Mouse (Mus musculus) megakaryocyte-erythroid progenitor cell, adult 5-6 weeks (primary cell): Measurements from ENCODE around the gene Lat2. TPM values are rescaled to one million over a fixed set of nuclear protein-coding genes. Genes with fewer than 3 reads are reported as not detected.
A peak's percentile ranks its signal among the peaks of the same experiment; 100 is the strongest.
"Not testable (repeated sequence)": the region's sequence is repeated elsewhere in the genome, so short reads cannot be mapped to it uniquely, and the experiment has no call there.

ENCODE experiments used
- ATAC-seq: replicated peaks from 2 replicates; pipeline ENCODE4 v1.8.0; 2016; ENCODE audit warnings: mild to moderate bottlenecking, inconsistent platforms; ENCODE audit not compliant: severe bottlenecking, poor library complexity, low FRiP score, low TSS enrichment
- total RNA-seq, 2 experiments: library from RNA; stranded (forward) in 1 of 2; stranded (reverse) in 1 of 2; fragments of 200-1000, 215-1000 nt in 1 of 2; fragments of >200 nt in 1 of 2; fragmentation: Nextera tagmentation in 1 of 2; gene quantifications; 2 replicates each; pipeline ENCODE4 v1.2.3; 2014 to 2017

Gene Lat2
- 8.5 and 9.8 TPM in 2 replicates for total RNA-seq (2014; fragmentation: Nextera tagmentation)
- 7.2 and 14.6 TPM in 2 replicates for total RNA-seq (2017)

DNA sequence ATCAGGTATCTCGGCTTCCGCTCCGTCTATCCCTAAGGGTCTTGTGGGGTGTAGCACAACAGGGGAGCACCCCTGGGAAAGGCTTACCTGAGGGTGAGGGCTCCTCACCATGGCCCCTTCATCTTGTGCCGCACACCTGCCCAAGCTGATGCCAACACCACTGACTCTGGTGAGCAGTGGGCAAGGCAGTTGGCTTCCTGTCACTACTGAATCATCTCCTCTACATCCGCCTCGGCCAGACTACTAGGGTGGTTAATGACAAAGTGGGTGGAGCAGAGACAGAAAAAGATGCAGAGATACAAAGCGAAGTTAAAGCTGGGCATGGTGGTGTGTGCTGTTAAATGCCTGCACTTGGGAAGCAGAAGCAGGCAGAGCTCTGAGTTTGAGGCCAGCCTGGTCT is at the start of gene Lat2:
Gene Lat2, minus strand, starts transcription at position 224 of the 400 bp plus-strand sequence.
- ATAC-seq = peak; percentile 46

DNA sequence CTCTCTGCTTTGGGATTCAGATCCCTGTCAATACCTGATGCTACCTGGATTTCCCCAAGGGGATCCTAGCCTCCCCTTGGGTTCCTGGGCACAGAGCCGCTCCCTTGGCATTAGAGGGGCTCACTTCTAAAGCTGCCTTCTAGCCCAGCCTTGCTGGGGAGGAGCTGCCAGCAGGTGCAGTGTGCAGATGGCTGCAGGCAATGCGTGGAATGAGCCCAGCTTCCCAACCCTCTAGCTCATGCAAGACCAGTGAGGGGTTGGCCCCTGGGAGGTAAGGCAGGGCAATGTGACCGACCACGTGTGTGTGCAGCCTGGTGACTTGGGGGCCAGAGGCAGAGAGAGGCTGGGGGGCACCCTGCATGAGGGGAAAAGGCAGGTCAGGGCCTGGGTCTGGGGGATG is 41.9 kb upstream of the Lat2 start:
- ATAC-seq = 0 out of 2 replicates have a peak, but pooled peaks have one; percentile 30

DNA sequence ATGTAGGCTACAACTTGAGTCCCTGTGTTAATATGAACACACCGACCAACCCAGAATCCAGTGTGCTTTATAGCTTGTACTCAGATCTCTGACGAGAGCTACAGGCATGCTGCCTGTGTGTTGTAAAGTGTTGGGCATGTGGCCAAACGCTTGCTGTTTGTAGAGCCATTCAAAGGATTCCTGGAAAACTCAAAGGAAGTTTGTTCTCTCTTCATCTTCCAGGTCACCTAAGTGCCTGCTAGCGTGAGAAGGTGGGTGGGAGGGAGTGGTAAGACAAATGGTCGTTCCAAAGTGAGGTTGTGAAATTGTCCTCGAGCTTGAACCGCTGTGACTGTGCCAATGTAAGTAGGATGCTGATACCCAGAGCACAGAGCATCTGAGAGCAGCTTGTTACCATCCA is 37.2 kb upstream of the Lat2 start:
- ATAC-seq = no peak

DNA sequence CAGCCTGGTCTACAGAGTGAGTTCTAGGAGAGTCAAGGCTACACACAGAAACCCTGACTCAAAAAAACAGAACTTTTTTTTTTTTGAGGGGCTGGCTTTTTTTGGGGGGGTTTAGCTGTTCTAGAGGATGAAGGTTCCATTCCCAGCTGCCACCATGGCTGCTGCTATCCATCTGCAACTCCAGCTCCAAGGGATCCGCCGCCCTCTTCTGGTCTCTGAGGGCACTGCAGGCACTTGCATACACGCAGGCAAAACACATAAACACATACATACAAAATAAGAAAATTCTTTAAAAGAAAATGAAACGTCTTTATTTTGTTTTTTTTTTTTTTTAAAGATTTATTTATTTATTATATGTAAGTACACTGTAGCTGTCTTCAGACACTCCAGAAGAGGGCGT is 36.1 kb upstream of the Lat2 start:
- peak; percentile 71; the same call in 1 of the 2 replicates for ATAC-seq

DNA sequence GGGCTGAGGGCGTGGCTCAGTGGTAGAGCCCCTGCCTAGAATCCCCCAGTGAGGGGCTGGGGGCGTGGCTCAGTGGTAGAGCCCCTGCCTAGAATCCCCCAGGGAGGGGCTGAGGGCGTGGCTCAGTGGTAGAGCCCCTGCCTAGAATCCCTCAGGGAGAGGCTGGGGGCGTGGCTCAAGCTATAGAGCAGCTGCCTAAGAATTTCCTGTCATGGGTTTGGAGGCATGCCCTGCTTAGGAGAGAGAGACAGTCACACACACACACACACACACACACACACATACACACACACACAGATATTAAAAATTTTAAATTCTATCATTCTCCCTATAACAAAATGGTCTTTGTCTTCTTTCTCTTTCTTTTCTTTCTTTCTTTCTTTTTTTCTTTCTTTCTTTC is 34.2 kb upstream of the Lat2 start:
- not testable (repeated sequence) for ATAC-seq

DNA sequence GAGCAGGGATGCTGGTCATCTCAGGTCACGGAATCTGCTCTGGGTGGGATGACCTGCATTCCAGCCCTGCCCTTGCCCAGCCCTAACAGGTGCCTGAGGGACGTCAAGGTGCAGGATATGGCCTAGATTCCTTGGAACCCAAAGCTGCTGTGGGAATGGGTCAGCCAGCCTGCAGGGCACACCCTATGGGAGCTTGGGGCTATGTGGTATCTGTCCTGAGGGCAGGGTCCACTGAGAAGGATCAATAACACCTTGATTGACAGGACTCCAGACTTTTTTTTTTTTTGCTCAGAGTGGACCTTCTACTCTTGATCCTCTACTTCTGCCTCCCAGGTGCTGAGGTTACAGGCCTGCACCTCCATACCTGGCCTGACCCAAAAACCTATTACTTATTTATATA is 32.6 kb upstream of the Lat2 start:
- no peak for ATAC-seq

DNA sequence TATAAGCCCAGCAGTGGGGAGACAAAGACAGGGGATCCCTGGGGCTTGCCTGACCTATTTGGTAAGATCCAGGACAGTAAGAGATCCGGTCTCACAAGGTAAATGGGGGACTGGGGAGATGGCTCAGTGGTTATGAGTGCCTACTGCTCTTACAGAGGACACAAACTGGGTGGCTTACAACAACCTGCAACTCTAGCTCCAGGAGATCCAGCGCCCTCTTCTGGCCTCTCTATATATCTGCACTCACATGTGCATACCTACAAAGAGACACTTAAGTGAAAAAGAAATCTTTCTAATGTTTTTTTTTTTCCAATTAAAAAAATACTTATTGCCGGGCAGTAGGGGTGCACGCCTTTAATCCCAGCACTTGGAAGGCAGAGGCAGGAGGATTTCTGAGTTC is 31.6 kb upstream of the Lat2 start:
- no peak for ATAC-seq

DNA sequence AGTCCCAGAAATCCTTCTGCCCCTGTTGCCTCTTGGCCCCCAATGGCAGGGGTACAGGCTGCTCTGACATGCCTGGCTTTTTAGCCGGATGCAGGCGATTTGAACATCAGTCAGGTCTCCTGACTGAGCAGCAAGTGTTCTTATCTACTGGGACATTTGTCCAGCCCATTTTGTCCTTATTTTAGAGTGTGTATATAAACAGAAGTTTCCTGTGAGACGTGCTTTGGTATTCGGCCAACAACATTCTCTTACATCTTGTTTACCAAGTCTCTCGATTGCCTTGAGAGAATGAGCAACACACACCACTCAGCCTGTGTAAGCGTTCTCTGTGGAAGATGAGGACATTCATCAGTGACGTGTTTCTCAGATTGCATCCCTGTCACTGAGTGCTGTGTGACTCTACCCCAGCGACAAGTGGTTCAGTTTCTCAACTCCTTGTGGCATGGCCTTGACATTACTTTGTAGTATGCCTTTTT is 29.9 kb upstream of the Lat2 start:
- ATAC-seq = no peak

DNA sequence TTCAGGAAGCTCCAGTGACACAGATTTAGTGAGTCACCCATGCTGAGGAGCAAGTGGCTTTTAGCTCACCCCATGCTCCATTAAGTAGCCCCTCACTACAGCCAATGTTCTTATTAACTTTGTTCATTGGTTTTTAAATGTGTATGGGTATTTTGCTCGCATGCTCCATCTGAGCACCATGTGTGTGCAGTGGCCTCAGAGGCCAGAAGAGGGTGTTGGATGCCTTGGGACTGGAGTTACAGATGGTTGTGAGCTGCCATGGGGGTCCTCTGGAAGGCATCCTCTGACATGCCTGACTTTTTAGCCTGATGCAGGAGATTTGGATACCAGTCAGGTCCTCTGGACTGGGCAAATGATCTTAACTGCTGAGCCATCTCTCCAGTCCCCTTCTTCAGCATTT is 29.3 kb upstream of the Lat2 start:
- ATAC-seq = no peak

DNA sequence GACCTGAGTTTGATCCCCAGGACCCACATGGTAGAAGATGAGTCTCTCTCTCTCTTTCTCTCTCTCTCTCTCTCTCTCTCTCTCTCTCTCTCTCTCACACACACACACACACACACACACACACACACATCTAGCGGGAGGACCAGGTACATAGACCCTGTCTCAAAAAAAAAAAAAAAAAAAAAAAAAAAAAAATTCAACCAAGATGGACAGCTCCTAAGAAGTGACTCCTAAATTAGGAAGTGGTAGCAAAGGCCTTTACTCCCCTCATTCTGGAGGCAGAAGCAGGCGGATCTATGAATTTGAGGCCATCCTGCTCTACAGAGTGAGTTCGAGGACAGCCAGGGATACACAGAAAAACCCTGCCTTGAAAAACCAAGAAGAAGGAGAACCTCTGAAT is 25.5 kb upstream of the Lat2 start:
- no peak for ATAC-seq

DNA sequence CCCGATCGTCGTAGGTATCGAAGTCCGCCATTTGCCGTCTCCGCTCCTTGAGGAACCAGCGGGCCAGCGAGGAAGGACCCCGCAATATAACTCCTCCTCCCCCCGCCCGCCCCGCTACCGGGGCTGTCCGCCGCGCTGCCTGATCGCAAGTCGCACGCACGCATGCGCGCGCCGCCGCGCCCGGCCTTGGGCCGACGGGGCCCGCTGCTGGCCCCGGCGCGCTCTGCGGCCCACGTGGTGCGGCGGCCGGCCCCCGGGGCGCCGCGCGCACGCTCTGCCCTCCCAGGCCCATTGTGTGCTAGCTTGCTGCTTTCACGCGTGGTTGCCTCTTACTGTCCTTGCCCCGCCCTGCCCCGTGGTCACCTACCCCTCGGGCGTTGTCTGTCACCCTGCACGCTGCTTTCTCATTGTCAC is 24.5 kb upstream of the Lat2 start, which contains the start of gene Eif4h:
Gene Eif4h, minus strand, starts transcription at position 222 of the 414 bp plus-strand sequence.
- peak; percentile 90 for ATAC-seq

DNA sequence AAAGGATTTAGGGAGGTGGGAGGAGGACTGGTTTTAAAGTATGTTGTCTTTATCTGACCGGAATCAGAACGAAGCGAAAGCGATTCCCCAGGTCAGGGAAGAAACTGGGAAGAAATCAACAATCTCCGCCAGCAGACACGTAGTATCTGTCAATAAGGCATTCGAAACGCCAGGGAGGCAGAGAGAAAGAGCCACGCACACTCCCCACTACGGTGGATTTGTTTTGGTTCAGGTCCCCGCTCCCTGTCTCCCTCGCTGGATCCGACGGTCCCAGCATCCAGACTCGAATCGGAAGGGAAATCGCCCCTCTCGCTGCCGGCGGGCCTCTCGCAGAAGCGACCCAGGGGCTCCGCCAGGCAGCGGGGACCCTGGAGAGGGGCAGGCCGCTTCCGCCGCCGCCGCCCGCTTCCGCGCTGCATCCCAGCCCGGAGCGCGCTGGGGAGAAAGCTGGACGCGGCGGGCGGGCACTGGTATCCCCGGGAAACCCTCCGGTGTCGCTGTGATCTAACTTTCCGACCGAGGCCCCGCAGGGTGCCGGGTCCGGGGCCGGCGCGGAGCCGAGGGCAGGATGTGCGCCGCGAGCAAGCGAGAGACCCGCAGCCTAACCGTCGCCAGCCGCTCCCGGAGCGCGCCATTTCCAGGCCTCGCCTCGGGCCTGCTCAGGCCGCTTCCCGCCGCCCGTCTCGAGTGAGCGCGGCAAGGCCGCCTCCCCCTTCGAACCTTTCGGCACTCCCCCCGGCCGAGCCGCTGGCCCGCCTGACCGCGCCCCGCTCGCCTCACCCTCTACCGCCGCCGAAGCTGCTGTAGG is 23.8 kb upstream of the Lat2 start:
- no peak for ATAC-seq

DNA sequence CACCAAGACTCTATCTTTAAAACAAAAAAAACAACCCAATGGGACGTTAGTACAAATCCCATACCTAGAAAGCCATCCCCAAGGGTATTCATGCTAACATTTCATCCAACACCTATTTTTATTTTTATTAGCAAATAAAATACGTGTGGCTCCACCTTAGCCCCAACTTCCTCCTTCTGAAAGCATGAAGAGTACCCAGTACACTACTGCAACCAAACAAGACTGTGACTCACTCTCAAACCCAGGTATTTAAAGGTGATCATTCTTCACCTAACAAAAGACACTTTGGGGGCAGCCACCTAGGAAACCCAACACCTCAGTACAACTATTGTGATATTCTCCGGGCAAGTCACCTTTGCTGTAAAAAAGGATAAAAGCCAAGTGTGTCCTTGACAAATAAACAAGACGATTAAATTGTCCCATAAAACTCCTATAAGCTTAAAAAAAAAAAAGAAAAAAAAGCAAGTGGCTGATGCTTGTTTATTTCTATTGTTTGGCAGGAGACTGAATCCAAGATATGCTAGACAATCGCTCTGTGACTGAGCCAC is 23.1 kb upstream of the Lat2 start:
- no peak for ATAC-seq

DNA sequence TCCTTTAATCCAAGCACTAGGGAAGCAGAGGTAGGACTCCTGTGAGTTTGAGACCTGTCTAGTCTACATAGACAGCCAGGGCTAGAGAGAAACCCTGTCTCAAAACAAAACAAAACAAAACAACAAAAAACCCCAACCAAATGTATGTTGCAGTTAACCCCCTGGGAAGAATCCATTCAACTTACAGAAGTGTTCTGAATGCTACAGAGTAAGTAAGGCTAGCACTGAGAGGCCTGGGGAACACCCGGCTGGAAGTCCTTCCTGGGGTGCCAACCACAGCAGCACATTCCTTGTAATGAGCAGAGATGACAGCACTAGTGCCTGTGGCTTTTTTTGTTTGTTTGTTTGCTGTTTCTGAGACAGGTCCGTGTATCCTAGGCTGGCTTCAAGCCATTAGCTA is 18.0 kb upstream of the Lat2 start:
- ATAC-seq = no peak

DNA sequence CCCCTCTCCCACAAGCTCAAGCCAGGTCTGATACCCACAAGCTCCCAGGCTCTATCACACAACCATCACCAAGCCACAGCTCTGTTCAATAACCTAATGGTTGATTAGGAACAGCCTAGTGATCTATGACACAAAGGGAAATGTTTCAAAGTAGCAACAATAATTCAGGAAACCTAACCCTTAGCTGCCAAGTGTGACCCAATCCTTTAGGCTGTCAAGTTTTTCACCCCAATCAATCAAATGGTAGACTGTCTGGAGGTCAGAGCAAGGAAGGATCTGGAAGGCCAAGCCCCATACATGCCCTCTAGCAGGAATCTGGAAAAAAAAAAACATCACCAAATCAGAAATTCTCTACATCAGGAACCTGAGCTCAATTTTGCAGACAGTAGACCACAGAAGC is 16.0 kb upstream of the Lat2 start:
- ATAC-seq = no peak

DNA sequence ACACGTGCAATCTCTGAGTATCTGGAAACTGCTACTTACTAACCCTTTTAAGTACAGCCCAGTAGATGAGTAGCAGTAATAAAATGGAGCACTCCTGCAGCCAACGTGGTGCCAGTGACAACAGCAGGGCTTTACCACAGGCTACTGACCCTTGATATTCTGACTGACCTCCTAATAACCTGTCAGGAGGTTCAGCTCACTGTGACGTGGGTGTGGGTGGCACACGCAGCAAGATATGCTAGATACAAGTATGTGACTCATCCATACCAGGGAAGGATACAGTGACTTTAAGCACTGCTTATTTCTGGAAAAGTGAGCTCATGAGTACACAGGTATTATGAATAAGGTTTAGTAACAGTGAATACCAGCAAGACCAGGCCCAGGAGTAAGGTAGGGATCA is 14.7 kb upstream of the Lat2 start:
- no peak for ATAC-seq

DNA sequence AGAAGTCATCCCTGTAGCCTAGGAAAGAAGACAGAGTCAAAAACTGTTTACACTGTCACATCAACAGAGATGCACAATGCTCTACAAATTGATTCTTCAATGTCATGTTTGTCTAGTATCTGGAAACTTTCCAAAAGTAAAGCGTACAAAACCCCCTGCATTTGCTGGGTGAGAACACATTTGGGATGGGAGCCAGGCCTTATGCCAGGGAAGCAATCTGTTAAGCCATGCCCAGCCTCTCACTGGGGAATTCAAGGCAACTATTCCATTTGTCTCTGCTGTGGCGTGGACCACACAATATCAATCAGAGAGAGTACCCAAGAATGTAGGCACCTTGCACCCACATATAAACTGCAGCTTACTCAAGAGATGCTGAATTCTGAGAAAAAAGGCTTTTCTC is 7.2 kb upstream of the Lat2 start:
- ATAC-seq = no peak

DNA sequence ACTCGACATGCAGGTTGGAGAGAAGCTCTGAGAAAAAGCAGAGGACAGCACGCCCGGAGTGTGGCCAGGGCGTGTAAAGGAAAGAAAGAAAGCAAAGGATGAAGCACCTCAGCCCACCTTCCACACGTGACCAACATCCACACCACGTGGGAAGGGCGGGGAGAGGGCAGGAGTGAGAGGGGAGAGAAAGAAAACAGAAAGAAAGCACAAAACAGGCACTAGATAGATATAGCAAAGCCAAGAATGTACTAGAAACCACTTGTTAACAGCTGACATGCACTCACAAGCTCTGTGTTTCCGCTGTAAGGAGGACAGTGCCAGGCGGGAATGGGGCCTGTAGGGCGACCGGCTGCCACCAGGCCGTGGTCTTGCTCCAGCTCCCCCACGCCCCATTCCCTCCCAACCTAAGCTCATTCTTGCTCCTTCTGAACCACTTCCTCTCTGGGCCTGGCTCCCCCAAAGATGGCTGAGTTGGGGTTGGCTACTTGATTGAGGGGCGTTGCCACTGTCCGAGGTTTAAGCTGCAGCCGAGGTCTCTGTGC is 6.3 kb upstream of the Lat2 start:
- ATAC-seq = no peak

DNA sequence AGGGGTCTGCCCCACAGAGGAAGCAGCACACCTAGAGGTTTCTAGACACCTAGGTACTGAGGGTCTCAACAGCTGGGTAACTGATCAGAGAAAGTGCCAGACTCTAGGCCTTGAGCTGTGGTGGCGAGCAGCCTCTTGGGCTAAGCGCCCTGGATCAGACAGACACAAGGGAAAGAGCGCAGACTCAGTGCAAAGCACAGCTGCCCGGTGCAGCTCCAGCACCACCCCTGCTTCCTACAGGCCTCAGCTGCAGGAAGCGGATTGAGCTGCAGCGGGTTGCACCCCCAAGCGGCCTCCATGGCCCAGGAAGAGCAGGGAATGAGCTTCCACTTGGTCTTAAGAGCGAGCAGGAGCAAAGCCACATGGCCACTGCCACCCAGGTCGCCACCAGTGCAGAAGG is 5.6 kb upstream of the Lat2 start:
- no peak for ATAC-seq

DNA sequence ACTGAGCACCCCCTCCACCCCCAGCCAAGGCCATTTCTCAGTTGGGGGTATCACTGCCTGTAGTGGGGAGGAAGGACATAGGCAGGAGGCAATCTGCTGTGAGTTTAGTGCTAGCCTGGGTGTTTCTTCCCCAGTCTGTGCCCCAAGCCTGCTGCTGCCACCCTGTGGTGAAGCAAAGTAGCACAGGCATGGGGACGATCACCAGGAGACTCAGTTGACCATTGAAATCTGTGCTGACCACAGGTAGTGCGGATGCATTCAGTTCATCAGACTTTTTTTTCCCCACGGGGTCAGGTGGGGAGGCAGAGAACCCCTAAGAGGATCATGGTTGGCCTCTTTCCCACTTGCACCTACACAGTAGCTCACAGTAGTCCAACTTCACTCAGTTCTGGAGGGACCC is 2.2 kb upstream of the Lat2 start:
- ATAC-seq = peak; percentile 51; the same call in 1 of the 2 replicates

DNA sequence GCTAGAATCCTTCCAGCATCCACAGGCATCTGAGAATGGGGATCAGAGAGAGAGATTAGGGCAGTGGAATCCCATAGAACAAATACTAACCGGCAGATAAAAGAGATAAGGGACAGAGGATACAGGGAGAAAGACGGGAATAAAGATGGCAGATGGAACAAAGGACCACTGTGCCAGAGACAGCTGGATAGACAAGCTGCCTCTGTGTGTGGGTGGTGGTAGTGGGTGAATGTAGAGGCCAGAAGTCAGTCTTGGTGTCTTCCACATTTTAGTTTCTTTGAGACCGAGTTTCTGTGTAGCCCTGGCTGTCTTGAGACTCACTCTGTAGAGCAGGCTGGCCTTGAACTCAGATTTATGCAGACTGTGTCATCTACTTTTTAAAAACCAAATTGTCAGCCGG is 955 bp upstream of the Lat2 start:
- no peak for ATAC-seq
